Comparison of ENCODE assay signal across 9 mouse cellular contexts in the genomic region with DNA sequence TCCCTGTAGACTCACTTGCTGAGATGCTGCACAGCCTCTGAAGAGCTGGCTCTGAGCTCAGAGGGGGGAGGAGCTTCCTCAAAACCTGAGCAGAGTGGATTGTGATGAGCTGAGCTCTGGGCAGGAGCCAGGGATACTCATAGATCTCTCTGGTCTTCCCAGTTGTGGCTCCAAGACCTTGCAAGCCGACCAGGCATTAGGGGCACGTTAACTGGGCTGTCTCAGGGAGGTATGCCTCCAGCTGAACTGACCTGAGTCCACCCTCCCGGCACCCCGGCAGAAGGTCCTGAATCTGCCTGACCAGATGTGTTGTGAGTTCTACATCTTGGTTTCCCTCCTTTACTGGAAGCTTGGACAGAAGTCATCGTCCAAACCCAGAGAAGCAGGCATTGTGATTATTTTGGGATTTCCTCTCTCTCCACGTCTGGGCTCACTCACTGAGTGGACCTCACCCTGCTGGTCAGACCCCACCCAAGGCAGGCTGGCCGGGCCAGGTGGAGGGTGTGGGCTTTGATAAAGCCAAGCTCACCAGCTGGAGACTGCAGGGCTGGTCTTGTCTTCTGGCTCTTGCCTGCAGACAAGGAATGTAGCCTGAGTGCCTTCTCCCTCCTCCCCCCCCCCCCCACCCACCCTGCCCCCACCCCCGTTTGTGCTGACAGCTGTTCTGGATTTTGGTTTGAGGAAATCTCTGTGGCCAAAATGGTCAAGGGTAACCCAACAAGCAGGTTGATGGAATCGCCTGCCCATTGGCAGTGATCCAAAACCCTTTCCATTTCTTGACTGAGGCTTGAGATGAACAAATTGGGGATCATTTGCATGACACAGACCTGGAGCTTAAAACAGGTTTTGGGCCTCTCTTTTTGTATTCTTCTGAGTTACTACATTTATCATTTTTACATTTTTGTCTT. TPM values are rescaled to one million over a fixed set of nuclear protein-coding genes. Genes with fewer than 3 reads are reported as not detected.
A peak's percentile ranks its signal among the peaks of the same experiment; 100 is the strongest.
DNase-seq lines count a peak whose midpoint lies in the region; ATAC-seq and TF ChIP-seq lines count a peak whose summit lies in the region.
"Had no signal": no experiment of that assay in that cellular context is flagged by ENCODE, and none has a peak within 500 bp of the region (broad histone marks: within the 10 kb centered on the region; RNA-seq: fewer than 3 reads in every experiment).

No protein-coding gene starts in this region.

- H3K9me3 ChIP-seq in liver, postnatal 0 days (ENCODE audit: low read length): no peaks in the 10 kb centered on the region

- no peaks in the 10 kb centered on the region for H3K36me3 ChIP-seq in liver, postnatal 0 days (replicated peaks; ENCODE audit: insufficient read depth, low read length)
- H3K36me3 ChIP-seq: G1E had no signal

- H3K4me3 ChIP-seq in liver, postnatal 0 days (ENCODE audit: low read depth, low read length): no peak overlapping the region

- TF ChIP-seq CTCF in liver, postnatal 0 days (IDR thresholded peaks at IDR 0.05; ENCODE audit: low read depth): no peak

- no peak overlapping the region for H3K4me2 ChIP-seq in liver, postnatal 0 days (ENCODE audit: low read depth, low read length)

- WGBS in liver, postnatal 0 days (ENCODE audit: insufficient replicate concordance): 36% methylated on average over 8 of the region's 9 CpGs

- peak; percentile 49 to 60 for DNase-seq in cerebellum, postnatal 25 days
- DNase-seq in cerebellum, adult 11-12 months: no peak
- DNase-seq in right cerebral cortex, adult 2 months (ENCODE audit: low spot score in 2 of 2): peak; percentile 50 to 67
- no peak for DNase-seq in right cerebral cortex, postnatal 4 days
- peak; percentile 80 to 81 for DNase-seq in heart, adult 9 months (ENCODE audit: low spot score in 2 of 2)
- no peak for DNase-seq in liver, postnatal 0 days
- DNase-seq in yolk sac, embryonic 10.5 days (ENCODE audit: low spot score): peak; percentile 30
- DNase-seq in layer of hippocampus, adult 18-20 months (ENCODE audit: low spot score in 2 of 2): no peak

- ATAC-seq in liver, postnatal 0 days: peak; percentile 49

- no peak overlapping the region for H3K9ac ChIP-seq in liver, postnatal 0 days (replicated peaks)

- H3K4me1 ChIP-seq in liver, postnatal 0 days (ENCODE audit: insufficient read depth): peaks cover 25% of the 10 kb centered on the region

- TF ChIP-seq EP300 in liver, postnatal 0 days (IDR thresholded peaks at IDR 0.05; ENCODE audit: low read depth): no peak

- 0 out of 2 replicates have a peak overlapping the region, but pooled peaks have one; percentile 5 for H3K27ac ChIP-seq in liver, postnatal 0 days (ENCODE audit: low read depth)

- no peaks in the 10 kb centered on the region for H3K27me3 ChIP-seq in liver, postnatal 0 days (ENCODE audit: insufficient read depth, low read length)

RNA-seq across cellular contexts. Expression of a gene that starts 44.1 kb away (rescaled TPM):
- 3.4 and 3.6 TPM in 2 replicates for polyA plus RNA-seq in liver, postnatal 0 days (2015; fragmentation: Nextera tagmentation; extraction: Ambion mirVana)
- total RNA-seq in layer of hippocampus, adult 18-20 months (2021): 100 to 1,000 TPM; 132 to 133 TPM
- polyA plus RNA-seq: G1E had no signal

Comparison
In these comparisons a context has a peak if more than half of its experiments do, and no peak if none do; other contexts are left out.
1. DNase-seq: peak in cerebellum, postnatal 25 days (2 of 2), right cerebral cortex, adult 2 months (2 of 2), heart, adult 9 months (2 of 2) and yolk sac, embryonic 10.5 days (single experiment); none in cerebellum, adult 11-12 months (single experiment), right cerebral cortex, postnatal 4 days (single experiment), liver, postnatal 0 days (single experiment) and layer of hippocampus, adult 18-20 months (0 of 2).